Mouse (Mus musculus): Measurements from ENCODE around the gene Slc16a12. TPM values are rescaled to one million over a fixed set of nuclear protein-coding genes. Genes with fewer than 3 reads are reported as not detected.

Slc16a12 gene
- 1.4 TPM for polyA plus RNA-seq (2014; fragmentation: Illumina TruSeq; extraction: RNeasy Lipid Tissue Mini Kit (QIAGEN cat#74804))

DNA sequence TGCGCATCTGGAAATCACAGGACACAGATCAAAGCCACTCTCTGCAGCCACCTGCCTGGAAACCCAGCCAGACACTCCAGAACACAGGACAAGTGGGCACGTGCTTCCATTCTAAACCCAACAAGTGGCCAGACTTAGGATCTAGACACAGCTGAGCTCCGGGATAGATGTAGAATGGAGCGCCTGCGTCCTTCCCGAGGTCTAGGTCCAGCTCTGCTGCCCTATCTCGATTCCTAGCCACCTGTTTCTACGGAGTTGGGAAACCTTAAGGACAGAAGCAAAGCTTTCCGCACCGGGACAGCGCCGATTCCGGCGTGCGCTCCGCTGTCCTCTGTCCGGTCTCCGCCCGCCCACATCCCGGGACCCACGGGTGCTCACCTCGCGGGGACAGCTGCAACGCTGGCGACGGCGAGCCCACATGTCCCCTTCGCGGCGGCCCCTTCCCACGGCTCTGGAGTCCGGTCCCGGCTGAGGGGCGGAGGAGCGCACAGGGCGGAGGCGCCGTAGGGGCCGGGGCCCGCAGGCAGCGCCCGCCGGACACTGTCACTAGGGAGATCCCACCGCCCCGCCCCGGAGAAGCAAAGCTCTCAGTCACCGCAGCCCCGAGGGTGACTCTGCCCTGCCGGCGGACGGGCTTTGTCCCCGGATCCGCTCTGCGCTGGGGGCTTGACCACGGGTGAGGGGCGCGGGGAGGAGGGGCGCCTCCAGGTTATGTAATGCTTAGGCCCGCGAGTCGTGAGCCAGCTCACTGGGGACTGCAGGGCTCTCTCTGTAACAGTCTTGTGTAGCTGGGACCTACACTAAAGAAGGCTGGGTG lies at the start of gene Slc16a12:
TSS of gene Slc16a12 (minus strand) at position 602 of the 817 bp plus-strand sequence.

DNA sequence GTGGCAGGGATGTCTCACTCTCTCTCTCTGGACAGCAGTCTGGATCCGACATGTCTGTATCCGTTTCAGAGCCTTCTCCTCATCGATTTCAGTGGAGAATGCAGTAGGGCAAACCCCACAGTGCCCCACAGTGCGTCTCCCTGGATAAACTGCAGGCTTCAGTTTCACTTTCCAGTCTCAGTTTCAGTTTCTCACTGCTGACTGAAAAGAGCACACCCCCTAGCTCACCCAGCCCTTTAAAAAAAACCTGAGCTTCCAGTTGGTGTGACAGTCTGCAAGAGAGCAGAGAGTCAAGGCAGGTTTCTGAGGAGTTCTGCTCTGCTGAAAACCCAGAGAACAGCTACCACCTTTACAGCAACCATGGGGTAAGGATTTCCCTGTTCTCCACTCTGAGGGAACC lies 106.5 kb downstream of the Slc16a12 start, which contains the start of the genes Ifit1bl2 and Ifit1:
TSS of gene Ifit1bl2 (minus strand) at position 121 of the 400 bp plus-strand sequence.
TSS of gene Ifit1 (plus strand) at position 249 of the 400 bp plus-strand sequence.

Other genes starting within 250 kb of the Slc16a12 start
- gene Lipa, start 219.8 kb downstream of the Slc16a12 start, polyA plus RNA-seq (2014; fragmentation: Illumina TruSeq; extraction: RNeasy Lipid Tissue Mini Kit (QIAGEN cat#74804)): 101 TPM
- 17.5 TPM for gene Ifit2, start 196.6 kb downstream of the Slc16a12 start, polyA plus RNA-seq (2014; fragmentation: Illumina TruSeq; extraction: RNeasy Lipid Tissue Mini Kit (QIAGEN cat#74804))
- gene Ifit3, start 163.8 kb downstream of the Slc16a12 start, polyA plus RNA-seq (2014; fragmentation: Illumina TruSeq; extraction: RNeasy Lipid Tissue Mini Kit (QIAGEN cat#74804)): 8.6 TPM
- gene Ifit1bl1, start 145.3 kb downstream of the Slc16a12 start, polyA plus RNA-seq (2014; fragmentation: Illumina TruSeq; extraction: RNeasy Lipid Tissue Mini Kit (QIAGEN cat#74804)): 2.8 TPM
- 3.3 TPM for gene Ifit3b, start 139.3 kb downstream of the Slc16a12 start, polyA plus RNA-seq (2014; fragmentation: Illumina TruSeq; extraction: RNeasy Lipid Tissue Mini Kit (QIAGEN cat#74804))
- 12.5 TPM for gene Ifit1bl2, start 106.5 kb downstream of the Slc16a12 start, polyA plus RNA-seq (2014; fragmentation: Illumina TruSeq; extraction: RNeasy Lipid Tissue Mini Kit (QIAGEN cat#74804))
- gene Ifit1, start 106.4 kb downstream of the Slc16a12 start, polyA plus RNA-seq (2014; fragmentation: Illumina TruSeq; extraction: RNeasy Lipid Tissue Mini Kit (QIAGEN cat#74804)): 12.6 TPM
- 310 TPM for gene Pank1, start 132.2 kb upstream of the Slc16a12 start, polyA plus RNA-seq (2014; fragmentation: Illumina TruSeq; extraction: RNeasy Lipid Tissue Mini Kit (QIAGEN cat#74804))
- 47.6 TPM for gene Kif20b, start 175.1 kb upstream of the Slc16a12 start, polyA plus RNA-seq (2014; fragmentation: Illumina TruSeq; extraction: RNeasy Lipid Tissue Mini Kit (QIAGEN cat#74804))